Mouse (Mus musculus): Measurements from ENCODE around the gene Lyz1. TPM values are rescaled to one million over a fixed set of nuclear protein-coding genes. Genes with fewer than 3 reads are reported as not detected.
"Not testable (repeated sequence)": the region's sequence is repeated elsewhere in the genome, so short reads cannot be mapped to it uniquely, and the experiment has no call there.

The Lyz1 gene
- polyA plus RNA-seq, 1 experiment from 2014 or later: not detected

DNA sequence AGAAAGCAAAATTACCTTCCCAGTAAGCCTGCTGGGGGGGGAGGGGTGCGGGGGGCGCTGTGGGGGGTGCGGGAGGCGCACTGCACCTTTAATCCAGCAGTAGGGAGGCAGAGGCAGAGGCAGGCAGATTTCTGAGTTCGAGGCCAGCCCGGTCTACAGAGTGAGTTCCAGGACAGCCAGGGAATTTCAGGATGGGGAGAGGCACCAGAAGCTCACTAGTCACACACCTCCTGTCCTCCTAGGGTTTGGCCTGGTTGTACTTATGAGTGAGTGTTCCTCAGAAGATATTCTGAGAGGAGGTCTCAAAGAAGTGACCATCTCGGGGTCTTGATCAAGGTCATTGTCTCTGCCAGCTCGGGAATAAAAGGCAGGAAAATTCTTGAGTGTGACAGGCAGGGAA lies 19.5 kb upstream of the Lyz1 start:
- 85% methylated on average over 8 of the region's 8 CpGs for WGBS
- Histone ChIP-seq H3K4me1 (replicated peaks) (no peaks in the 10 kb centered on the region), H3K4me3 (replicated peaks) (no peak overlapping the region), H3K9ac (replicated peaks) (no peak overlapping the region), H3K36me3 (no peaks in the 10 kb centered on the region), H3K4me2 (no peak overlapping the region), H3K9me3 (no peaks in the 10 kb centered on the region), H3K27me3 (no peaks in the 10 kb centered on the region), H3K27ac (no peak overlapping the region)
- ATAC-seq (ENCODE audit: insufficient number of reproducible peaks, insufficient read depth, low FRiP score, low TSS enrichment, low read depth): no peak

DNA sequence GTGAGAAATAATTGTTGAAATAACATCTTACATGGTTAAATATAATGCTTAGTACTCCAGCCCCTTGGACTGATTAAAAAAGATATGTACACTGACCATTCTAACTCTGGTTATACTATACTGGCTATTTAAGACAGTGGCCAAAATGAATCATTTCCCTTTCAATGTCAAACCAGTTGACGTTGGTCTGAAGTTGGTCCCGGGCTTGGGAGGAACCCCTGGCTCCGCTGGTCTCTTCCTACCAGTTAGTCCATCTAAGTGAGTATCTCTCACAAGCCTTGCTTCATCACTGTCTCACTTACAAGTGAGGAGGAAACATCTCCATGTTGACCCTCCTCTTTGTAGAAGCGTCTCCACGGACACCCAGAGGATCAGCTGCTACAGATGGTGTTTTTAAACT lies 11.7 kb upstream of the Lyz1 start:
- no peak overlapping the region for H3K4me3 ChIP-seq (replicated peaks)
- 0 out of 2 replicates have a peak, but pooled peaks cover 5% of the 10 kb centered on the region for H3K9me3 ChIP-seq
- H3K9ac ChIP-seq (replicated peaks): no peak overlapping the region
- no peak overlapping the region for H3K4me2 ChIP-seq
- H3K27ac ChIP-seq: no peak overlapping the region
- no peak for ATAC-seq (ENCODE audit: insufficient number of reproducible peaks, insufficient read depth, low FRiP score, low TSS enrichment, low read depth)
- no peaks in the 10 kb centered on the region for H3K4me1 ChIP-seq (replicated peaks)
- 87% methylated on average over 5 of the region's 5 CpGs for WGBS
- no peaks in the 10 kb centered on the region for H3K36me3 ChIP-seq
- no peaks in the 10 kb centered on the region for H3K27me3 ChIP-seq

DNA sequence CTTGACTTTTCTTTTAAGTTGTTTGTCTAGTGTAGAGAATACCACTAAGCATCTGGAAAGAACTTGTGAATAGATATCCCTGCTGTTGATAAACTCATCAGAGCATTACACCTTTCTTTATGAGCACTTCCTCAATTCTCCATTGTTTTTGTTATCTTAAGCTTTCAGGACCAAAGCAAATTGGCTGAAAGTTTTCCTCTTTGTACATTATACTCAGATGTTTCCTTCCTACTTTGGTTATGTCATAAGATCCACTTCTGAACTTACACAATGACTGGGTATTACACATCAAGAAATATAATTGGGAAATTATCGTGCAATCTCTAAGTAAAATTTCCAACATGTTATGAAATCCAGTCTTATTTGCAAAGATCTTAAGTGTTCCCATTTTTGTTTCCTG lies 9.0 kb upstream of the Lyz1 start:
- H3K9ac ChIP-seq (replicated peaks): no peak overlapping the region
- 94% methylated on average over 1 of the region's 1 CpGs for WGBS
- no peak for ATAC-seq (ENCODE audit: insufficient number of reproducible peaks, insufficient read depth, low FRiP score, low TSS enrichment, low read depth)
- no peak overlapping the region for H3K27ac ChIP-seq
- no peaks in the 10 kb centered on the region for H3K27me3 ChIP-seq
- H3K4me3 ChIP-seq (replicated peaks): no peak overlapping the region
- no peaks in the 10 kb centered on the region for H3K4me1 ChIP-seq (replicated peaks)
- 0 out of 2 replicates have a peak, but pooled peaks cover 5% of the 10 kb centered on the region for H3K9me3 ChIP-seq
- H3K4me2 ChIP-seq: no peak overlapping the region
- H3K36me3 ChIP-seq: no peaks in the 10 kb centered on the region

DNA sequence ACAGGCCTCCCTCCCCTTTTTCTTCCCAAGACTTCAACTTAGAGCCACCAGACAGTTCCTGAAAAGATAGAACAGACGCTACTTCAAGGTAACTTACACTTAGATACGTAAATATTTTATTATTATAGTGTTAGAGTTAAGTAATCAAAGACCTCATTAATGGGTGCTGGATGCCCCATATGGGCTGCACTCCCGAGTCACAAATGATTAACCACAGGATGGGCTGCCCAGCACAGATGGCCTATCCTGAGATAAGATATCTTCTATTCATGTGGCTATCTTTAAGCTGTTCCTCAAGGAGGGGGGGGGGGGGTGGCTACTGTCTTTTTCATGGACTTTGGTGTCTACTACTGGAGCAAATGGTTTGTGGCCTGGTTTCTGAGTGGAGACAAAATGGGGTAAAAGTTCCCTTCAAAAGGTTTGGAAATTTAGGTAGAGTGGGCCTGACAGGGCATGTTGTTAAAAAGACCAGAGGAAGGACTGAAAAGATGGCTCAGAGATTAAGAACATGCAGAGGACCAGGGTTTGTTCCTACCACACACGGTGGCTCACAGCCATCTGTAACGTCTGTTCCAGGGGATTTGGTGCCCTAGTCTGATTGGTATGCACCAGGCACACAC lies 7.3 kb upstream of the Lyz1 start:
- Histone ChIP-seq H3K4me1 (replicated peaks) (no peaks in the 10 kb centered on the region), H3K9ac (replicated peaks) (no peak overlapping the region), H3K27me3 (no peaks in the 10 kb centered on the region), H3K4me2 (no peak overlapping the region), H3K36me3 (no peaks in the 10 kb centered on the region), H3K9me3 (0 out of 2 replicates have a peak, but pooled peaks cover 5% of the 10 kb centered on the region), H3K27ac (no peak overlapping the region), H3K4me3 (replicated peaks) (no peak overlapping the region)
- WGBS: 77% methylated on average over 5 of the region's 5 CpGs
- no peak for ATAC-seq (ENCODE audit: insufficient number of reproducible peaks, insufficient read depth, low FRiP score, low TSS enrichment, low read depth)

DNA sequence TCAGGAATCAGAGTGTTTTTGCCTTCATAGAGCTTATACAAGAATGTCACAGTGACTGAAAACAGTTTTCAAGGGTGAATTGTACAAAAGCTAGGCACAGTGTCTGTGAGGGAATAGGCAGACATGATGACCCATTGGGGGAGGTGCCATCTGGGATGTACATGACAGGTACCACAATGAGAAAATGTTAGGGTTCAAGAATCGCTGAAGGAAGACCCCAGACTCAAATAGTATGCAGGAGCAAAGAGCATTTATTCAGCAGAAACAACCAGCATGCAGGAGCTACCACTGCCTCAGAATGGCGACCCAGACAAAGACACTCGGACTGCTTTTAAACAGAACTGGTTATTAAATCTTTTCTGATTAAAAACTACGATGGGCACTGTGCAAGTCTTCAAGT lies 6.4 kb upstream of the Lyz1 start:
- Histone ChIP-seq H3K4me2 (no peak overlapping the region), H3K4me3 (replicated peaks) (no peak overlapping the region), H3K36me3 (no peaks in the 10 kb centered on the region), H3K27ac (no peak overlapping the region), H3K9ac (replicated peaks) (no peak overlapping the region), H3K27me3 (no peaks in the 10 kb centered on the region), H3K9me3 (0 out of 2 replicates have a peak, but pooled peaks cover 5% of the 10 kb centered on the region), H3K4me1 (replicated peaks) (no peaks in the 10 kb centered on the region)
- 80% methylated on average over 4 of the region's 4 CpGs for WGBS
- ATAC-seq (ENCODE audit: insufficient number of reproducible peaks, insufficient read depth, low FRiP score, low TSS enrichment, low read depth): no peak

DNA sequence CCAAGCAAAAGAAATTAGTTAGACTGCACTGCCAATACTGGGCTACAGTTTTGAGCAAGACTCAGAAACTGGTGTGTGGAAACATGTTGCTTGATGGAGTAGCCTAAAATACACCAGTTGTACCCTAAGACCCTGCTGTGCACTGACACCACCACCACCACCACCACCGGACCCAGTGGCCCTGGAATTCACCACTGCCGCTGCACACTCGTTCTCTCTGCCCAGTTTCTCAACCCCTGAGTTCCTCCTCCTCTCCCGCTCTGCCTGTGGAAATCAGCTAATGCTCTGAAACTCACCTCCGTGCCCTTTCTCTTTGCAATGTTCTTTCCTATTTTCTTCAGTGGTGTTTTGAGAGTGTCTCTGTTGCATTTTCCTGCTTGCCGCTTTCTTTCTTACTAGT lies 5.7 kb upstream of the Lyz1 start:
- no peaks in the 10 kb centered on the region for H3K36me3 ChIP-seq
- no peak overlapping the region for H3K27ac ChIP-seq
- no peaks in the 10 kb centered on the region for H3K4me1 ChIP-seq (replicated peaks)
- no peaks in the 10 kb centered on the region for H3K27me3 ChIP-seq
- WGBS: 83% methylated on average over 6 of the region's 6 CpGs
- 0 out of 2 replicates have a peak, but pooled peaks cover 5% of the 10 kb centered on the region for H3K9me3 ChIP-seq
- no peak overlapping the region for H3K4me2 ChIP-seq
- H3K4me3 ChIP-seq (replicated peaks): no peak overlapping the region
- no peak overlapping the region for H3K9ac ChIP-seq (replicated peaks)
- no peak for ATAC-seq (ENCODE audit: insufficient number of reproducible peaks, insufficient read depth, low FRiP score, low TSS enrichment, low read depth)

DNA sequence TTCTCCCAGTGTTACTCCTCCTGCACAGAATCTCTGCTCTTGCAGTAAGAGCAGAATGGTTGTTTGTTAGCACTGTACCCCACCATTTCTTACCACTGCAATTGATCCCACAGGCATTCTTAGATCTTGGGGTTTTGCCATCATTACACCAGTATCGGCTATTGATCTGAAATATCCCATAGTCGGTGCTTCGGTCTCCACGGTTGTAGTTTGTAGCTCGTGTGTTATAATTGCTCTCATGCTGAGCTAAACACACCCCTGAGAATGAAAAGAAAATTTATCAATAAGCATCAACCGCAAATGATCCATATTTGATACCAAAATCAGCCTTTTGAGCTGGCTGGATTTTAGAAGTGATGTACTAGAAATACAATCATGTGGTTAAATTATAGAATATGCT lies 1.7 kb downstream of the Lyz1 start:
- not testable (repeated sequence) for H3K27ac ChIP-seq; H3K9ac ChIP-seq (replicated peaks); H3K4me3 ChIP-seq (replicated peaks); H3K4me1 ChIP-seq (replicated peaks); H3K36me3 ChIP-seq; ATAC-seq (ENCODE audit: insufficient number of reproducible peaks, insufficient read depth, low FRiP score, low TSS enrichment, low read depth); H3K4me2 ChIP-seq; H3K27me3 ChIP-seq; H3K9me3 ChIP-seq
- 97% methylated on average over 6 of the region's 6 CpGs for WGBS

DNA sequence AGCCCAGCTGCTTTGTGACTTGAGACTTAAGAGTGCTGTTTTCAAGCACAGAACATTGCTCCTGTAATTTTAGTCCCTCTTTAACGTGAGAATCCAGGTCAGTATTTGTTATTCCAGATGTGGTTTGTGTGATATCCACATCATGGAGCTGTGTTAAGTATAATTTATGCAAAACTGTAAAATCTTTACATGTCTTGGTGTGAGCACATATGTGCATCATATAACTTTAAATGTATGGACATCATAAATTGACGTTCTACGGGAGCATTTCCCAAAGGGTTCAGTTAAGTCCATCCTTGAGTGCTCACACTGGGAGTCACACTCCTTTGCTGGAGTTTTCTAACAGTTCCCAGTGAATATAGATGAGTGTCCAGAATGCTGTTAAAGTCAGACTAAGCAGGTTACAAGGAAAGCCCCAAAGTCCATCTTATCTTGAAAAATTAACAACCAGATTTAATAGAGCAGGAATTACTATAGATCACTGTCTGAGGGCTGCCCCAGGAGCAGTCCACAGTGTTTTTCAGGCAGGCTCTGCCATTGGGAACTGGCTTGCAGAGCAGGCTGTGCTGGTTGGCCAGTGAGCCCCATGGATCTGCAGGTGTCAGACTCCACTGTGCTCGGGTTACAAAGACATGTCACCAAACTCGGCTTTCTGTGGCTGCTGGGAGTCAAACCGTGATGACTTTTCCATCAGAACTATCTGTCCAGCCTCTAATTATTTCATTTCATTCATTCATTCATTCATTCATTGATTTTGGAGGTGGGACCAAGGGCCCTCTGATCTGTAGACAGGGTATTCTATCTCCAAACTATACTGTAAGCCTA lies 2.4 kb downstream of the Lyz1 start:
- Histone ChIP-seq H3K27ac (no peak overlapping the region), H3K4me2 (no peak overlapping the region), H3K9me3 (no peaks in the 10 kb centered on the region), H3K4me1 (replicated peaks) (no peaks in the 10 kb centered on the region), H3K27me3 (no peaks in the 10 kb centered on the region), H3K9ac (replicated peaks) (no peak overlapping the region), H3K36me3 (no peaks in the 10 kb centered on the region), H3K4me3 (replicated peaks) (no peak overlapping the region)
- no peak for ATAC-seq (ENCODE audit: insufficient number of reproducible peaks, insufficient read depth, low FRiP score, low TSS enrichment, low read depth)
- WGBS: 39% methylated on average over 6 of the region's 6 CpGs

DNA sequence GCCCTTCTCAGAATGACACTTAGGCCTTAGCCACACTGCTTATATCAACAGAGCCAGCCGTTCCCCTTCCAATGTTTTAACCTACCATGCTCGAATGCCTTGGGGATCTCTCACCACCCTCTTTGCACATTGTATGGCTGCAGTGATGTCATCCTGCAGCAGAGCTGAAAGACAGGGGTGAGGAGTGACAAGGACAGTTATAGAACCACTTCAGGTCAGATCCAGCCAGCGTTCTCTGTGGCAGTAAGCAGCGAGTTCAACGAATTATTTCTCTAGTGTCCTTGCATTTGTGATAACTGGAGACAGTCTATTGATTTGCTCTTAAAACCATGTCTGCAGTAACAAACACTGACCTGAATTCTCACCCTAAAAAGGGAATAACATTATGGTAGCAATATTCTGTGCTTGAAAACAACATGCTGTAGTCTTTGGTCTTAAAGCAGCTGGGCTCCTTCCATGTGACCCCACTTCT lies 3.6 kb downstream of the Lyz1 start:
- not testable (repeated sequence) for H3K4me2 ChIP-seq; ATAC-seq (ENCODE audit: insufficient number of reproducible peaks, insufficient read depth, low FRiP score, low TSS enrichment, low read depth); H3K9me3 ChIP-seq; H3K4me3 ChIP-seq (replicated peaks); H3K27ac ChIP-seq; H3K36me3 ChIP-seq; H3K4me1 ChIP-seq (replicated peaks); H3K9ac ChIP-seq (replicated peaks); H3K27me3 ChIP-seq
- WGBS: 93% methylated on average over 5 of the region's 5 CpGs

DNA sequence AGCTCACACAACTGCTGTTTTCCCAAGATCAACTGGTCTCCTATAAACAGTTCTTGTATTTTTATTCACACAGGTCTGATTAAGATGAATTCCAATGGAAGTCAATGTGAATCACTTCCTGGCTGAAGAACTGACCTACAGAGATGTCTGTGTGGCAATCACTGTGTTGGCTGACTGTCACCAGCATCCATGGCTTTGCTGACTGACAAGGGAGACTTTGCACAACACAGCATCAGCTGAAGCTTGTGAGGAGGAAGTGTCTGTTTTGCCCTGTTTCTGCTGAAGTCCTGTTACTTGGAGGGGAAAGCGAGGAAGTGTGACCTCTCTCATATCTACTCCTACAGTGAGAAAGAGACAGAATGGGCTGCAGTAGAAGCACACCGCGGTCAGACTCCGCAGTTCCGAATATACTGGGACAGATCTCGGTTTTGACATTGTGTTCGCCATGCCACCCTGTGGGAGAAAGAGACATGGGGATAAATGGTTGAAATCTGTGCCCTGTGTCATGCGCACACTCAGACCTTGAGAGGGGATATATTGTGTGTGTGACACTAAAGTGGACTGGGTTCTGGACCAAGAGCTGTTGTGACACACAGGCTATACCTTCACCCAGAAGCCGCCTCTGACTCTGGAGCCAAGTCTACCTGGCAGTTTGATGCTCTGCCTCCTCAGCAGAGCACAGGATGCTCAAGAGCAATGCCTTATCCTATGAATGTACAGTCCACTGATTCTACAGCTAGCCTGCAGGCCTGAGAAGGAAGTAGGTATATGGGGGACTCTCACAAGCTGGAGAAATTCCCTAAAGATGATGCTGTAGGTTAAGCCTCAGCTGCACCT lies 4.3 kb downstream of the Lyz1 start:
- Histone ChIP-seq H3K4me2 (no peak overlapping the region), H3K9me3 (no peaks in the 10 kb centered on the region), H3K4me1 (replicated peaks) (no peaks in the 10 kb centered on the region), H3K36me3 (no peaks in the 10 kb centered on the region), H3K27me3 (no peaks in the 10 kb centered on the region), H3K4me3 (replicated peaks) (no peak overlapping the region), H3K27ac (no peak overlapping the region), H3K9ac (replicated peaks) (no peak overlapping the region)
- WGBS: 92% methylated on average over 9 of the region's 9 CpGs
- no peak for ATAC-seq (ENCODE audit: insufficient number of reproducible peaks, insufficient read depth, low FRiP score, low TSS enrichment, low read depth)

DNA sequence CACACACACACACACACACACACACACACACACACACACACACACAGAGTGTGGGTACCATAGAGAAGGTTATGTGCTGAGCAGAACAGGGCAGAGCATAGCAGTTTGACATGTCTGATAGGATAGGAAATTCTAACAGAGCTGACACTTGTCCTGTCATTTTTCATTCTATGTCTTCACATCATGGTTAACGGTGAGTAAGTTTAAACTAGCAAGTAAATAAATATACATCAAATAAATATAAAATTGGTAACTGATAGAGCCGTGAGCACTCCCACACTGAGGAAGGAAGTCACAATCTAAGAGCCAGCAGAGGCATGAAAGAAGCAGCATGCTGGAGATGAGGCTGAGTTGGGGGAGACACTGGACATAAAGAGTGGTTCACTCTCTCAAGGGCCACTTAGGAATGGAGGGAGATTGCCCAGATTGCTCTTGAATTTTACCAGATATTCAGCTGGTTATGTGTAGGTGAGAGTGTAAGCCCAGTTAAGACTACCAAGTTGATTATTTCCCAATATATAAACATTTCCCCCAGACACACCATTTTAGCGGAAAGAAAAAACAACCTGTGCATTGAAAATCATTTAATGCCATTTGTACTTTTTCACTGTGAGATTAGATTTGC lies 5.3 kb downstream of the Lyz1 start:
- H3K27me3 ChIP-seq: no peaks in the 10 kb centered on the region
- no peaks in the 10 kb centered on the region for H3K36me3 ChIP-seq
- no peaks in the 10 kb centered on the region for H3K4me1 ChIP-seq (replicated peaks)
- ATAC-seq (ENCODE audit: insufficient number of reproducible peaks, insufficient read depth, low FRiP score, low TSS enrichment, low read depth): no peak
- WGBS: 94% methylated on average over 3 of the region's 3 CpGs
- H3K27ac ChIP-seq: no peak overlapping the region
- H3K4me3 ChIP-seq (replicated peaks): no peak overlapping the region
- H3K9ac ChIP-seq (replicated peaks): no peak overlapping the region
- no peaks in the 10 kb centered on the region for H3K9me3 ChIP-seq
- H3K4me2 ChIP-seq: no peak overlapping the region
